Mouse (Mus musculus): ENCODE data around the gene Proser3. TPM values are rescaled to one million over a fixed set of nuclear protein-coding genes. Genes with fewer than 3 reads are reported as not detected.

The Proser3 gene
- total RNA-seq, 2 experiments from 2014 or later: 3.0 to 6.4 TPM

GRCm38 (mm10) chr7:30490251-30490956, 61.7 kb downstream of the Proser3 start:
- DNase-seq: no peak

Small RNA genes within 50 kb of the gene (microRNA-seq; reads per million reads assigned to microRNA genes)
- gene Gm38670 (ENCODE audit: borderline replicate concordance in 2 of 2) (0.74 to 3.7 reads per million in 2 experiments), gene Mir3569 (ENCODE audit: borderline replicate concordance in 2 of 2) (0.26 to 0.74 reads per million in 2 experiments)

Other genes starting within 250 kb of the Proser3 start
- gene Alkbh6, start 243.6 kb downstream of the Proser3 start, total RNA-seq (2021): 10 to 100 TPM; 18.6 to 18.8 TPM
- gene Syne4, start 237.5 kb downstream of the Proser3 start, total RNA-seq (2021): 1 to 10 TPM; 1.2 to 1.4 TPM
- gene E130208F15Rik, start 230.6 kb downstream of the Proser3 start, total RNA-seq (2021): under 1 TPM; 0.31 to 0.46 TPM
- 1 to 10 TPM; 6.5 to 7.3 TPM for gene Sdhaf1, start 228.4 kb downstream of the Proser3 start, total RNA-seq (2021)
- gene Lrfn3, start 189.5 kb downstream of the Proser3 start, total RNA-seq (2021): 1 to 10 TPM; 2.5 to 2.6 TPM
- gene Tyrobp, start 138.5 kb downstream of the Proser3 start, total RNA-seq (2021): 1 to 10 TPM; 5.8 to 6.5 TPM
- gene Hcst, start 132.4 kb downstream of the Proser3 start, total RNA-seq (2021): not detected
- gene Nfkbid, start 130.6 kb downstream of the Proser3 start, total RNA-seq (2021): under 1 TPM in 1 of 2 experiments, not detected in 1; 0.27 TPM
- under 1 TPM; 0.72 to 0.95 TPM for gene Aplp1, start 106.8 kb downstream of the Proser3 start, total RNA-seq (2021)
- not detected for gene Kirrel2, start 94.6 kb downstream of the Proser3 start, total RNA-seq (2021)
- gene Nphs1, start 94.0 kb downstream of the Proser3 start, total RNA-seq (2021): not detected
- gene Prodh2, start 58.7 kb downstream of the Proser3 start, total RNA-seq (2021): not detected
- gene Arhgap33, start 17.2 kb downstream of the Proser3 start, total RNA-seq (2021): 1 to 10 TPM in 1 of 2 experiments, under 1 TPM in 1; 0.74 to 1.1 TPM
- gene Hspb6, start 121 bp downstream of the Proser3 start, total RNA-seq (2021): 1,000 to 10,000 TPM; 1,175 to 3,096 TPM
- 10 to 100 TPM in 1 of 2 experiments, 1 to 10 TPM in 1; 8.4 to 10.3 TPM for gene Lin37, start 7.5 kb upstream of the Proser3 start, total RNA-seq (2021)
- gene U2af1l4, start 11.0 kb upstream of the Proser3 start, total RNA-seq (2021): 10 to 100 TPM; 54.1 to 55.6 TPM
- gene Gm49396, start 11.0 kb upstream of the Proser3 start, total RNA-seq (2021): 1 to 10 TPM; 1.6 to 2.2 TPM
- 10 to 100 TPM; 91.2 to 92.1 TPM for gene Psenen, start 11.3 kb upstream of the Proser3 start, total RNA-seq (2021)
- under 1 TPM; 0.46 to 0.75 TPM for gene Igflr1, start 13.1 kb upstream of the Proser3 start, total RNA-seq (2021)
- 10 to 100 TPM; 12.3 to 14.0 TPM for gene Kmt2b, start 36.4 kb upstream of the Proser3 start, total RNA-seq (2021)
- gene Zbtb32, start 46.6 kb upstream of the Proser3 start, total RNA-seq (2021): not detected
- gene Upk1a, start 60.5 kb upstream of the Proser3 start, total RNA-seq (2021): not detected
- 1,000 to 10,000 TPM; 1,459 to 1,684 TPM for gene Cox6b1, start 73.9 kb upstream of the Proser3 start, total RNA-seq (2021)
- gene Etv2, start 83.6 kb upstream of the Proser3 start, total RNA-seq (2021): not detected
- gene Rbm42, start 98.0 kb upstream of the Proser3 start, total RNA-seq (2021): 10 to 100 TPM; 37.2 to 40.1 TPM
- 1 to 10 TPM; 3.5 to 5.1 TPM for gene Haus5, start 112.7 kb upstream of the Proser3 start, total RNA-seq (2021)
- gene Pmis2, start 119.3 kb upstream of the Proser3 start, total RNA-seq (2021): 1 to 10 TPM; 2.3 to 3.4 TPM
- gene 2200002J24Rik, start 146.6 kb upstream of the Proser3 start, total RNA-seq (2021): not detected
- under 1 TPM; 0.33 to 0.75 TPM for gene Atp4a, start 159.9 kb upstream of the Proser3 start, total RNA-seq (2021)
- 100 to 1,000 TPM; 283 to 405 TPM for gene Tmem147, start 177.2 kb upstream of the Proser3 start, total RNA-seq (2021)
- not detected for gene Gapdhs, start 191.4 kb upstream of the Proser3 start, total RNA-seq (2021)
- 1 to 10 TPM; 2.3 to 5.6 TPM for gene Sbsn, start 199.2 kb upstream of the Proser3 start, total RNA-seq (2021)
- under 1 TPM; 0.43 to 0.51 TPM for gene Dmkn, start 211.5 kb upstream of the Proser3 start, total RNA-seq (2021)
- gene Krtdap, start 235.6 kb upstream of the Proser3 start, total RNA-seq (2021): 1 to 10 TPM in 1 of 2 experiments, under 1 TPM in 1; 0.97 to 2.8 TPM